Mouse (Mus musculus) testis, adult 2 months (tissue): ENCODE measurements at regions not wholly inside any gene's neighbourhood (a gene's known extent, or its start where the extent isn't known, plus 50 kb on each side); places are given as distances from the start of the nearest gene placed in this dataset.

Experiments used
- H3K27ac ChIP-seq: fragments of 200-500 bp; 2 replicates; pipeline ENCODE4 v1.5.1; 2012; ENCODE audit warnings: low read depth, low read length; ENCODE audit not compliant: control insufficient read depth, insufficient read depth
- H3K27me3 ChIP-seq: fragments of 200-500 bp; 2 replicates; pipeline ENCODE4 v1.6.1; 2012; ENCODE audit warnings: mild to moderate bottlenecking, low read length, moderate library complexity; ENCODE audit not compliant: control insufficient read depth, insufficient read depth
- H3K36me3 ChIP-seq: fragments of 200-500 bp; 2 replicates; pipeline ENCODE4 v1.6.1; 2012; ENCODE audit warnings: mild to moderate bottlenecking, low read length; ENCODE audit not compliant: control insufficient read depth, insufficient read depth
- H3K4me1 ChIP-seq: fragments of 200-500 bp; 2 replicates; pipeline ENCODE4 v1.6.1; 2012; ENCODE audit warnings: low read length; ENCODE audit not compliant: control insufficient read depth, insufficient read depth
- H3K4me3 ChIP-seq: fragments of 200-500 bp; 2 replicates; pipeline ENCODE4 v1.5.1; 2012; ENCODE audit warnings: low read depth, mild to moderate bottlenecking, low read length, moderate library complexity, mixed read lengths; ENCODE audit not compliant: control insufficient read depth
- CTCF ChIP-seq: fragments of 200-500 bp; IDR thresholded peaks from 2 replicates; pipeline ENCODE4 v1.5.1; 2012; ENCODE audit warnings: low read depth, mild to moderate bottlenecking, inconsistent platforms, low read length, moderate library complexity; ENCODE audit not compliant: control insufficient read depth, insufficient read depth, insufficient replicate concordance
- POLR2A ChIP-seq: fragments of 200-500 bp; IDR thresholded peaks from 2 replicates; pipeline ENCODE4 v1.6.1; 2012; ENCODE audit warnings: low read depth, mild to moderate bottlenecking, inconsistent platforms, low read length, moderate library complexity; ENCODE audit not compliant: control insufficient read depth

GRCm38 (mm10) chr5:118343444-118344320 lies 98.7 kb downstream of the 2410131K14Rik start:
- H3K4me3 ChIP-seq = no peak overlapping the region

GRCm38 (mm10) chr5:118345226-118345625 lies 100.2 kb downstream of the 2410131K14Rik start:
- Histone ChIP-seq H3K4me3 (no peak overlapping the region), H3K4me1 (peaks cover 3% of the 10 kb centered on the region; the same call in 1 of the 2 replicates), H3K27me3 (no peaks in the 10 kb centered on the region), H3K27ac (no peak overlapping the region), H3K36me3 (no peaks in the 10 kb centered on the region)
- no peak for TF ChIP-seq POLR2A
- TF ChIP-seq CTCF = no peak

More at GRCm38 (mm10) chr5:118343444-118344320, 98.7 kb downstream of the 2410131K14Rik start:
- TF ChIP-seq POLR2A (no peak), CTCF (no peak)
- Histone ChIP-seq H3K36me3 (no peaks in the 10 kb centered on the region), H3K27me3 (no peaks in the 10 kb centered on the region), H3K4me1 (peaks cover 3% of the 10 kb centered on the region; the same call in 1 of the 2 replicates), H3K27ac (no peak overlapping the region)

- Histone ChIP-seq H3K36me3 (no peaks in the 10 kb centered on the region), H3K4me3 (no peak overlapping the region), H3K27me3 (no peaks in the 10 kb centered on the region), H3K27ac (no peak overlapping the region), H3K4me1 (peaks cover 2% of the 10 kb centered on the region; the same call in 1 of the 2 replicates)
- no peak for TF ChIP-seq POLR2A
- TF ChIP-seq CTCF = no peak
These were observed 104.0 kb downstream of the 2410131K14Rik start for GRCm38 (mm10) chr5:118349057-118349456.

- Histone ChIP-seq H3K27ac (no peak overlapping the region), H3K4me3 (no peak overlapping the region), H3K4me1 (peaks cover 2% of the 10 kb centered on the region; the same call in 1 of the 2 replicates), H3K27me3 (no peaks in the 10 kb centered on the region), H3K36me3 (no peaks in the 10 kb centered on the region)
- TF ChIP-seq CTCF (no peak), POLR2A (no peak)
These were observed 106.3 kb downstream of the 2410131K14Rik start for GRCm38 (mm10) chr5:118351301-118351700.

- Histone ChIP-seq H3K27me3 (no peaks in the 10 kb centered on the region), H3K27ac (no peak overlapping the region), H3K36me3 (no peaks in the 10 kb centered on the region), H3K4me1 (peaks cover 2% of the 10 kb centered on the region; the same call in 1 of the 2 replicates), H3K4me3 (no peak overlapping the region)
- TF ChIP-seq POLR2A (no peak), CTCF (no peak)
These were observed 107.1 kb downstream of the 2410131K14Rik start for GRCm38 (mm10) chr5:118352142-118352541.

GRCm38 (mm10) chr5:118353061-118353460 lies 108.0 kb downstream of the 2410131K14Rik start:
- Histone ChIP-seq H3K4me3 (no peak overlapping the region), H3K4me1 (peaks cover 2% of the 10 kb centered on the region; the same call in 1 of the 2 replicates), H3K27ac (no peak overlapping the region), H3K36me3 (no peaks in the 10 kb centered on the region), H3K27me3 (no peaks in the 10 kb centered on the region)
- TF ChIP-seq CTCF = no peak
- no peak for TF ChIP-seq POLR2A

GRCm38 (mm10) chr5:118353689-118354088 lies 108.7 kb downstream of the 2410131K14Rik start:
- Histone ChIP-seq H3K36me3 (no peaks in the 10 kb centered on the region), H3K27ac (no peak overlapping the region), H3K27me3 (no peaks in the 10 kb centered on the region), H3K4me1 (peaks cover 2% of the 10 kb centered on the region; the same call in 1 of the 2 replicates), H3K4me3 (no peak overlapping the region)
- TF ChIP-seq CTCF (no peak), POLR2A (no peak)
